Mouse (Mus musculus) telencephalon, adult 2 months (tissue): ENCODE results near the gene Tm6sf2.

Experiments used
- DNase-seq: peaks from one replicate; pipeline ENCODE4 v3.0.0-alpha.2; 2011; ENCODE audit warnings: low read depth, low spot score

The Tm6sf2 gene

DNA sequence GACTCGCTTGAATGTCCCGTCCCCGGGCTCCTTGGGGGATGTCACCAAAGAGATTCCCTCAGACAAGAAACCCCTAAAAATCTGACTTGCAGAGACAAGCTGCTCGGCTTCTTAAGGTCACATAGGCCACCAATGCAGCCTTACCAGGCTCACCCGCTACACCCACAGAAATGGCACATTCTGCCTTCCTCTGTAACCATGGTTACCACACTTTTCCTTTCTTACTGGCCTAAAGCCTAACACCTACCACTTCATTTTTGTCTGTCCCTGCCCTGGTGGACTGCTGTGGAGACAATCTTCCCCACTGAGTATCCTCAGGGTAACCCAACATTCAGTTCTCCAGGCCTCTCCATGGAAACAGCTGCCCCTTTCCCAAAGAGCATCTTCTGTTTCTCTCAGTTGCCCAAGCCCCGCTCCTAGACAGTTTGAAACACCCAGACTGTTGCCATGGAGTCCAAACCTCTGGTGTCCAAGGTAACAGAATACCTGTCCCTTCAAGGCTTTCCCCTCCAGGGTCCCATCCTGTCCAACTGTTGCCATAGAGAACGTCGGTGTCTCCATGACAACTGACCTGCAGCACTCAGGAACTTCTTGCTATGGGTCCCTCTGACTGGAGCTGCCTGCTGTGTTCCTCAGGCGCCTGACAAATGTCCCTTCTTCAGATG lies 16.7 kb downstream of the Tm6sf2 start:
- peak; percentile 58 for DNase-seq

DNA sequence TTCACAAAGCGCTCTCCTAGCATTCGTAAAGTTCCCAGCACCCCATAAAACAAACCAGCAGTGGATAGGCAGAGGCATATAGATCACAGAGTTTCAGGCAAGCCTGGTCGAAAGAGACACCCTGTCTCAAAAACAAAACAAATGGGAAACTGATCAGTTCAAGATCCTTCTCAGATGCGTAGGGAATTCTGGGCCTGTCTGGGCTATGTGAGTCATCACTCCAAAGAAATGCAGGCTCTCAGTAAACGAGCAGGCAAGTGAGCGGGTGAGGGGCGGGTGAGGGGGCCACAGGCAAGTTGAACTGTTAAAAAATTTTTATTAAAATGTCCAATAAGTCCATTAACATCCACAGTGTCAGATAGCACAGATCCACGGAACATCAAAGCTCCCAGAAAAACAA lies 20.1 kb downstream of the Tm6sf2 start:
- DNase-seq: no peak

DNA sequence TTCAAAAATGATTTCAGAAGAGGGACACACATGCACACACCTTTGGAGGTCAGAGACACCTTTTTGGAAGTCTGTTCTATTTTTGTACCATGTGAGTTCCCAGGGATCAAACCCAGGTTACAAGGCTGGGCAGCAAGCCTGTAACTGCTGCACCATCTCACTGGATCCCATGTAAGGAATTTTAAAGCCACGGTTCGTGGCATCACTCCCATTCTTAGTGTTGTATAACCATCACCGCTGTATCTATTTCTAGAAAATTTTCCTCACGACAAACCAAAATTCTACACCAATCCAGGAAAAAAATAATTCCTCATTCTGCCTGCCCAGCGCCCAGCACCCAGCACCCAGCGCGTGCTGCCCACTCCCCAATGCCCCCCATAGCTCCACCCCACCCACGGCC lies 26.6 kb downstream of the Tm6sf2 start:
- peak; percentile 82 for DNase-seq

DNA sequence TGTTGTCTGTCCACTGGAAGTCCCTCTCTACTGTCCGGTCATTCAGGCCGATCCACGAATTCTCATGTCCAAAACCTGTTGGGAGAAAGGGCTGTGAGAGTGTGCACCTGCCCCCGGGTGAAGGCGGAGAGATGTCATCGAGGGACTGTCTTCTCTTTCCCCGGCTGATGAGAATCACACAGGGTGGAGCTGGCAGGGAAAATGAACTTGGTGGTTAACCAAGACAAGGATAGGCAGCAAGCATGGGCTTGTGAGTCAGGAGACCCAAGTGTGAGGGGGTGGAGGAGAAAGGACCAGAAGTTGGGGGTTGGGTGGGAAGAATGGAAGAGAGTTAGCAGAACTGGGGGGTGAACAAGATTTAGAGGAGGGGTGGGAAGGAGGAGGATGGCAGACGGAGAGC lies 27.5 kb downstream of the Tm6sf2 start:
- peak; percentile 62 for DNase-seq

DNA sequence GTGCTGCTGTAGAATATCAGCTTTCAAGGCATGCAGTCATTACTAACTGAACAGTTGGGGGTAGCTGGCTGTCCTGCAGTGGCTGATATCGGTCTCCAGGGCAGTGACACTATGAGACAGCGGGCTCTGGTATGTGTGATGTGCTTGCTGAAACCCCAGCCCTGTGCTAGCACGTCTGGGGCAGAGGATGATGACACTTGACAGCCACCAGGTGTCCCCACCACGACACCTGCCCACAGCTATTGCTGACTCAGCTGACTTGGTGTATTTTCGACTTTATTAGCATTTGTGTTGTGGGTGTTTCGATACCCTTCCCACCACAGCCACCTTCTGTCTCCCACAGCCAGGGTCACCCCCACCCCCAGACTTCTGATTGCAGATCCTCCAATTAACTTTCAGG lies 31.8 kb downstream of the Tm6sf2 start:
- no peak for DNase-seq

DNA sequence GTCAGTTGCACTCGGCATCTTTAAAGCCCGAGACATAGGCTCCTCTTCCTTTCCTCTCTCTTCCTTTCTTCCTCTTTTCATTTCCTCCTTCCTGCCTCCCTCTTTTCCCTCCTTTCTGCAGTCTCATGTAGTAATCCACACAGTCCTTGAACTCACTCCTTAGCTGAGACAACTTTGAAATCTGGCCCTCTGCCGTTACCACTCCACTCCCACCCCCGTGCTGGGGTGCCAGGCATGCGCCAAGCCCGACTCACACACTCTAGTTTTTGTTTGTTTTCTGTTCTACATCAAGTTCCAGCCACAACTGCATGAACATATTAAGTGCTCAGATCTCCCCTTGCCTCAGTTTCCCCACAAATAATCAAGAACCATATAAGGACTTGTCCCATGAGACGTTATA lies 32.2 kb downstream of the Tm6sf2 start:
- DNase-seq: no peak

DNA sequence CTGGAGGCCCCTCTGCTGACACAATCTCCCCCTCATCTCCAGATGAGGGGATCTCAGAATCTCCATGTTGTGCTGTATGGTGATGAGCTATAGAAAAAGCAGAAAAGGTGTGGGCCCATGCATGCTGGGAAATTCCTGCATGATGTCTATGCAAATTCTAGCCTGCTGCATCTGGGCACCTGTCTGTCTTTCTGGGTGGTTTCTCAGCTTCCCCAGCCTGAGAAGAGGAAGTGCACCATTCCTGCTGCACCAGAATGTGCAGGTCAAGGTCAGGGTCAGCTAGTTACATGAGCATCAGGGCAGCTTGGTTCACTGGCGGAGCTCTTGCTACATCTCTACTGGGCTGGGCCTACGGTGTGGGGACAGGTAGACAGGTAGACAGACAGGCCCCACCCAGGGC lies 37.7 kb downstream of the Tm6sf2 start:
- no peak for DNase-seq

DNA sequence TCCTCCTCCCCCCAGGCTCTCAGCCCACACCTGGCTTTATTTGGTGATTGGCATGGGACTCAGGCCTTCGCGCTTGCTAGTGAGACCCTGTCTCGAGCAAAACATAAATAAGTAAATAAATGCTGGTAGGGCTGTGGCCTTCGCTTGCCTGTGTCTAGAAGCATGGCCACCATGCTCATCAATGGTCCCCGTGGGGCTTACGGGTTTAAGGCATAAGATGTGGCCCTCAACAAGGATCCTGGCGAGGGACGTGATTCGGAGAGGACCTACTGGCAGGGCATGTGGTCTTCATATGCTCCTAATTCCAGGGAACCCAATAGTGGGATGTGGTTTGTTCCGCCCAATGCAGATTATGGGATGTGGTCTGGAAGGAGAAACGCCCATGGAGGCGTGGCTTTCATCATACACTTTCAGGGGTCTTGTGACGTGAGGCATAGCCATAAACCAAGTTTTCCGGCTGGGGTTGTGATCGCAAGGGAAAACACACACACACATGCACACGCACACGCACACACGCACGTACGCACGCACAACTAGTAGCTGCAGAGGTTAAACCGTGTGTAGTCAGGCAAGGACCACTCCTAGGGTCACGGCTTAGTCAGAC lies 38.6 kb downstream of the Tm6sf2 start:
- DNase-seq: no peak

DNA sequence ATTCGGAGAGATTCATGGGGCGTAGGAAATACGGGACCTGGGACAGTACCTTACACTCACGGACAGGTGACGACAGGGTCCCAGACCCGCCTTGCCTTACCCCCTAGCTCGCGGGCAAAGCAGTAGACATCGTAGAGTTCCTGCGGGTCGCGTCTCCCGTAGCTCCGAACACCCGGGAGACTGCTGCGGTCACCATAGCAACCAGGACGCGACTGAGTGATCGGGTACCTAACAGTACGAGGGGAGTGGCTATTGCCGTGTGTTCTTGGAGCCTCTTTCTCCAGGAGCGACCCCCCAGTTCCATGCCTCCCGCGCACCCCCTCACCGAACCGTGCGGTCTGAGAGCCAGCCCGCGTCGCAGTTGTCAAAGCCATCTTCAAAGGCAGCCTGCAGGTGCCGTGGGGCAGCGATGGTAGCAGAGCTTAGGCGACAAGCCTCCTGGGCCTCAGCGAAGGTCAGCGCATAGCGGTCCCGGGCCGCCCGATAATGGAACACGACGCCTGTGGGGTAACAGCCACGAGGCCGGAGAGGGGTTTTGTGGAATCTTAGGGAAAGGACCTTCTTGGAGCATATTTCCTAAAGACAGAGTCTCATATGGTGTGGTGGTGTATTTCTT lies 39.8 kb downstream of the Tm6sf2 start:
- DNase-seq: no peak

DNA sequence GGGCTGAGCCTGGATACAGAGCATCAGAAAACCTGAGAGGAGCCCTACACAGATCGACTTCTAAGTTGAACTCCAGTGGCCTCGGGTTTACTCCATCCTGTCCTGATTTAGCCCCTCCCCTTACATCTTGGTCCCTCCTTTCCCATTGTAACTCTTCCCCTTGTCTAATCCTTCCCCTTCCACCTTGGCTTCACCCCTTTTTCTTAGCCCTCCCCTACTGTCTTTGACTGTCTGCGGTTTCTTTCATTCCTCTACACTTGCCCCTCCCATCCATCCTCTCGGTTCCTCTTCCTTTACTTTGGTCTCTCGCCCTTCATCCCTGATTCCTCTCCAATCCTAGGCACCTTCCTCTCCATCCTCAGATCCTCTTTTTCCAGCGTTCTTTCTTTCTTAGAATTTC lies 41.8 kb downstream of the Tm6sf2 start:
- no peak for DNase-seq

DNA sequence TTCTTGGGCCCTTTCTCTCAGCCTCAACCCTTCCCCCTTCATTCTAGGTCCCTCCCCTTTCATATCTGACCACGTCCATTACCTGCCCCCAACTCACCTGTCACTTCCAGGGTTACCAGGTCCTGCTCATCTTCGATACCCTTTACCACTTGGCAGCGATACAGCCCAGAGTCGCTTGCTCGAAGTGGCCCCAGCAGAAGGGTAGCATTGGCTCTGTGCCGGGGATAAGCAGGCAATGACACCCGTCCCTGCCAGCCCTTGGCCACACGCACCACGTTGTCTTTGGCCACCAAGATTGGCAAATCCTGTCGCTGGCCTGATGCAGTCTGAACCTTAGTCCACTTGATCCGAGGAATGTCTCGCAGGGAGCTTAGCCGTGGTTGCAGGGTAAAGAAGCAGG lies 42.2 kb downstream of the Tm6sf2 start:
- DNase-seq: no peak

DNA sequence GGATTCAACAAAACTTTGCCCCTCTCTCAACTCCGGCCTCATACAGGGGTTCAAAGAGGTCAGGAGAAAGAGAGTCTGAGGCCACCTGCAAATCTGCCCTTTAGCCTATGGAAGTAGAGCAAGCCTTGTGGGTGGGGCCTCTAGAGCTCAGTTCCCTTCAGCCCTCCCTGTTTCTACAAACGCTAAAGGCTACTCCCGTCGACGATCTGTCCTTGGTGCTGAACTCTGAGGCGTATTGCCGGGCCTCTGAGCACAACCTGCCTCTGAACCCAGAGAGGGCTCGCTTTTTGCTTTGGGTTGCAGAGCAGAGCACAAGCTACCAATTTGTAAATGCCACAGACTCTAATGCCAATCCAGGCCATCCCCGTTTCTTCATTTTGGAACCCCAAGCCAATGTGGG lies 44.9 kb downstream of the Tm6sf2 start:
- no peak for DNase-seq

DNA sequence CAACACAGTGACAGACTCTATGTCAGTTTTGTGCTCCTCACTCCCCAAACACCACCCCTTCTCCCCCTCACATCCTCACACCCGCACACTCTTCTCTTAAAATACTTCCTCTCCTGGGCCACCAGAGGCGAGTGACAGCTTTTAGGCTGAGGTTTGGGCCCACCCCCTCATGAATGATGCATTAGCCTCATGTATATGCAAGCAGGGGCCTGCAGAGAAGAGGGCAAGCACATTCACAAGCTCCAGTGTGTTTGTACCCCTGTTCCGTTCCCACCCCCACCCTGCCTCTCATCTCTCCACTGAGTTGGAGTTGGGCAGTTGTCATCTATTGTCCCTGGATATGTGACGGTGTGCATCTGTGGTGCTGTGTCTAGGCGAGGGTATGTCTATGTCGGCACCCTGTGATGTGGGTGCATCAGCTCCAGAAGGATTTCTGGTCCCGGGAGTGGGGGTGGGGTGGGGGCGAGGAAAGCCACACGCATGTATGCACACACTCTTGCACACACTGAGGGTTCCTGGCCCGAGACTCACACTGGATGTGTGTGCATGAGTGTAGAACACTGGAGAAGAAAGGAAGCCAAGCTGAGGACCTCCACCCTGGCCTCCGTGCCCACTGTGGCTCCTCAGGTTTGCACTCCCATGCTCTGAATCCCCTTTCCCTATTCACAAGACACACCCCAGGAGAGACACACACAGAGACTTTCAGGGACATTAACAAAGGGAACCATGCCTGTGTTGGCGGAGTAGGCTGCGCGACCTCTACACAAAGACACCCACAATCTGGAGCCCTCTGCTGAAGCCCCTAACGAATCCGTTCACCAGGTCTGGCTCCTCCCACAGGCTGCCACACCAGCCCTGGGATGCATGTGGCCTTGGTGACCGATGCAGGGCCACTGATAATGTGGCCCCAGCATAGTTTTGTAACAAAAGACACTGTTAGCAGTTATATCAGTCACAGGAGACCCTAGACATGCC lies 46.3 kb downstream of the Tm6sf2 start:
- peak; percentile 88 for DNase-seq

DNA sequence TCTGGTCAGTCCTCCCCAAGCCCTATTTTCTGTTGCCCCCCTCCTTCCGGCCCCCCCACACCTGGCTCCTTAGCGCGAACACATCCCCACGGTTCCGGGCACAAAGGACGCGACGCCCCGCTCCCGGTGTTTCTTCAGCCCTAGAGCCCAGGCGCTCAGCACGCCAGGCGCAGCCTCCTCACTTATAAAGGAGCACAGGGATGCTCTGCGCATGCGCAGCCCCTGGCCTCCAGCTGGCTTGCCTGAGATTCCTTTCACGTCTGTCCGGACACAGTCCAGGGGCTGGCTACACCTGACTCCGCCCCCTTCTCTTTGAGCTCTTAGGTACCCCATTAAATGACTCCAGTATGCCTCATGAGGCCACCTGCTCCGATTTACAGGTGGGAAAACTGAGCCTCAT lies 47.9 kb downstream of the Tm6sf2 start, which contains the start of gene Ncan:
Ncan (minus strand) TSS at position 207 of the 400 bp plus-strand sequence.
- DNase-seq: peak; percentile 67

DNA sequence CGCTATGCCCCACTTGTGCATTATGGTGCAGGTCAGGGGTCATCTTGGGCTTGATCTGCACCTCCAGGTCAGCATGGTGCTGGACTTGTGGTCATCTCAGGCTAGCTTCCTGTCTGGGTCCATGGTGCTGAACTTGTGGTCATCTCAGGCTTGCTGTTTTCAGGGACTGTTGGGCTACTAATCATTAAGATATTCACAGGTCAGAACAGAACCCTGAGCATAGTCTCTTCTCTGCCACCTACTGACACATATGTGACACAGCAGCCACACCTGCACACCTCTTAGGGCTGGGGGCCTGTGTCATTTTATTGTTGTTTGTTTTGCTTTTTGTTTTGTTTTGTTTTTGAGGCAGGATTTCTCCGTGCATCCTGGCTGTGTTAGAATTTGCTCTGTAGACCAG lies 50.1 kb downstream of the Tm6sf2 start:
- DNase-seq: no peak

DNA sequence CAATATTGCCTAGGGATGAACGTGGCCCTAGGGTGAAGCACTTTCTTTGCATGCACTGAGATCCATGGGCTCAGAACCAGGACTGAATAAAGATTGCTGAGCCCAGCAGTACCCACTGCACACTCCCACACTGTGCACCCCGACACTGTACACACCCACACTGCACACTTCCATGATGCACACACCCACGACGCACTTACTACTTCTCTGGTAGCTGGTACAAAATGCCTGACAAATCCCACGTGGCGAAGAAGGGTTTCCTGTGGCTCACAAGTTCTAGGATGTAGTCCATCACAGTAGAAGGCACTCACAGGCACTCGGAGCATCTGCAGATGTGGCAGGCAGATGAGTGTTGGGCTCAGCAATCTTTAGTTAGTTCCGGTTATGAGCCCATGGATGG lies 52.3 kb downstream of the Tm6sf2 start:
- DNase-seq: peak; percentile 48

DNA sequence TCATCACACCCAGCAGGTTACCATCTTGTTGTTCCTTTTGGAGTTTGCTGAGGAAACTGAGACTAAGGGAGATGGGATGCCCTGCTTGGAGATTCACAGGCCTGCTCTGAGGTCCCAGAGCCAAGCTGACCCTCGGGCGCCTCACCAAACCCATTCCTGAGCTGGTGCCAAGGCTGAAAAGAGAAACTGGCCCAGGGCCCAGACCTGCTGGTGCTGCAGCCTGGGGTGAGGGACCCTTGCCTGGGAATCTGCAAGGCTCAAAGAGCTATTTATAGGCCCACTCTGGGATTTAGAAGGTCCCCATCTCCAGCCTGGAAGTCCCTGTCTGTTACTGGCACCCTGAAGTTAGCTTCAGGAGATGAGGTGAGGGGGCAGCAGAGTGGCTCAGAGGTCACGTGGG lies 55.7 kb downstream of the Tm6sf2 start:
- no peak for DNase-seq

DNA sequence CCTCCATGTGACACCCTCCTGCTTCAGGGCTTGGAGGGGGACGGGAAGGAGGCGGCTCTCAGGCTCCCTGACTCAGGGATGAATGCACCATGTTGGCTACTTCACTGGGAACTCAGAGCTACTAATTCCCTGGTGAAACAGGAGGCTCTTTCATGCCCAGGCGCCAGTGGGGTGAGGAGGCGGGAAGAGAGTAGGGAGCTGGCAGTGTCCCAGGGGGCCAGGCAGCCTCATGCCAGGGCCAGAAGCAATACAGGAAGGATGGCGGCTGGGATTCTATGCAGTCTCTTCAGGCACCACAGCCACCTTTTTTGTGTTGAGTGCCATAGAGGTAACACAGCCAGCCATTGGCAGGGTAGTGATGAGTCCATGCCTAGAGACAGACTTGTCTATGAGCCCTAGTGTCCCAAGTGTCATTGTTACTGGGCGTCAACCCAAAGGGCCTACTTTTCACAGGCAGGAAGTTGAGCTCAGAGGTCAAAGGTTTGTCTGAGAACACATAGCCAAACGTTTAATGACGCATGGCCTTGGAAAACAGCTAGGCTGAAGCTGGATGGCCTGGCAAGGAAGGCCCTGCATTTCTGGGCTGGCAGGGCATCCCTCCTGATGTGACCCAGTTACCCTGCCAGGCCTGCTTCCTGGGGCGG lies 56.7 kb downstream of the Tm6sf2 start:
- DNase-seq: no peak
